Mouse (Mus musculus): ENCODE measurements around the gene Zyg11a. TPM values are rescaled to one million over a fixed set of nuclear protein-coding genes. Genes with fewer than 3 reads are reported as not detected.
"Not testable (repeated sequence)": the region's sequence is repeated elsewhere in the genome, so short reads cannot be mapped to it uniquely, and the experiment has no call there.

Zyg11a gene
- polyA plus RNA-seq, 1 experiment from 2014 or later = not detected

DNA sequence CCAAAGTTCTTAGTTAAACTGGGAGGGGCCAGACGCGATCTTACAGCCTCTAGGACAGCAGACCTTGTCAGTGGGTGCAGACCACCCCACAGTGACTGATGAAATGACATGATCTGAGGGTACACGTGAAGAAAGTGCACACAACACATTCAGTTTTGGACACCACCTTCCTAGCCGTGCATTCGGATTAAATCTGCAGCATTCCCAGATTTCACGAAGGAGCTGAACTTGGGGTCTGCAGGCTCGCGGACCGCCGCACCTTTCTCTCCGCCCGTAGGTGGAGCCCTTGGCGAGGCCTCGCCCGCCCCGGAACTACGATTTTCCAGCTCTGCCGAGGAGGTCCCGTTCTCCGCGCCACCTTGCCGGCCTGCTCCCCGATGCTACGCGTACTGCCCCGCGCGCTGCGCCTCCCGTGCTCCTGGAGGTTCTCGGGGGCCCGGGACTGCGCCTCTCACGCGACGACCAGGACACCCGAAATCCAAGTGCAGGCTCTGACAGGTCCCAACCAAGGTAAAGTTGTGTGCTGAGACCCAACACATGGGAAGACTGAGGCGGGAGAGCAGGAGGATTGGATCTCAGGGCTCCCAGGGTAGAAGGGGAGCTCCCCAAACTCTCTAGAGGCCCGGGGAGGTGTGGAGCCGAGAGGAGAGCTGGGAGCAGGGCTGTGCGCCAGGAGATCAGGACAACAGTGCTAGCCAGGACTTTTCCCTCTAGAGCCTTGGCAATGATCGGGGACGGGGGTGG lies 52.5 kb downstream of the Zyg11a start, which contains the start of gene Echdc2:
Echdc2 (plus strand) TSS at position 286 of the 744 bp plus-strand sequence.
- H3K4me1 ChIP-seq (ENCODE audit: control insufficient read depth, insufficient read depth, low read length) = no peaks in the 10 kb centered on the region; the same call in 1 of the 2 replicates
- no peaks in the 10 kb centered on the region for H3K36me3 ChIP-seq (ENCODE audit: control insufficient read depth, insufficient read depth, low read length)
- peak; percentile 79 for DNase-seq
- peak within 1 kb of the TSS; percentile 93 for H3K4me2 ChIP-seq (ENCODE audit: low read length)
- ATAC-seq (ENCODE audit: low FRiP score, low TSS enrichment) = no peak
- peaks cover 5% of the 10 kb centered on the region; the same call in 1 of the 2 replicates for H3K27me3 ChIP-seq (ENCODE audit: control insufficient read depth, insufficient read depth, low read length)
- H3K9me3 ChIP-seq (ENCODE audit: control insufficient read depth, low read length) = no peaks in the 10 kb centered on the region
- H3K4me3 ChIP-seq (replicated peaks; ENCODE audit: low read depth, low read length) = peak within 1 kb of the TSS; percentile 55
- WGBS = 1% methylated on average over 43 of the region's 43 CpGs
- no peak within 1 kb of the TSS for H3K27ac ChIP-seq (replicated peaks; ENCODE audit: low read depth, low read length)
- peak within 1 kb of the TSS; percentile 65 for H3K9ac ChIP-seq (replicated peaks; ENCODE audit: low read length)

DNA sequence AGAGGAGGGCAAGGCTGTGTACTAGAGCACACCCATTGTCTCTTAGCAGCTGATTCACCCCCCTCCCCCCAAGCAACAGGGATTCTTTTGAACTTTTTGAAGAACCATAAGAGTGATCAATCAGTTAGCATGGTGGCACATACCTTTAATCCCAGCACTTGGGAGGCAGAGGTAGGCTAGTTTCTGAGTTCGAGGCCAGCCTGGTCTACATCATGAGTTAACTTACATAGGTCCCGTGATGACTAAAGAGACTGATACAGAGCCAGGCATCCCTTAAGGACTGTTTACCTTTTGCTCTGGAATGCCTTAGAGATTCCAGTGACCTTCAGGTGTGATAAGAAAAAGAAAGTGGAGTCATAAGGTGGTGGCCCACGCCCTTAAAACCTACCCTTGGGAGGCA lies 54.6 kb downstream of the Zyg11a start:
- ATAC-seq (ENCODE audit: low FRiP score, low TSS enrichment) = no peak
- Histone ChIP-seq H3K9ac (replicated peaks; ENCODE audit: low read length) (no peak overlapping the region), H3K4me3 (replicated peaks; ENCODE audit: low read depth, low read length) (no peak overlapping the region), H3K27me3 (ENCODE audit: control insufficient read depth, insufficient read depth, low read length) (peaks cover 5% of the 10 kb centered on the region; the same call in 1 of the 2 replicates), H3K36me3 (ENCODE audit: control insufficient read depth, insufficient read depth, low read length) (no peaks in the 10 kb centered on the region), H3K4me1 (ENCODE audit: control insufficient read depth, insufficient read depth, low read length) (no peaks in the 10 kb centered on the region; the same call in 1 of the 2 replicates), H3K4me2 (ENCODE audit: low read length) (no peak overlapping the region), H3K9me3 (ENCODE audit: control insufficient read depth, low read length) (no peaks in the 10 kb centered on the region), H3K27ac (replicated peaks; ENCODE audit: low read depth, low read length) (no peak overlapping the region)
- 91% methylated on average over 3 of the region's 3 CpGs for WGBS
- no peak for DNase-seq

DNA sequence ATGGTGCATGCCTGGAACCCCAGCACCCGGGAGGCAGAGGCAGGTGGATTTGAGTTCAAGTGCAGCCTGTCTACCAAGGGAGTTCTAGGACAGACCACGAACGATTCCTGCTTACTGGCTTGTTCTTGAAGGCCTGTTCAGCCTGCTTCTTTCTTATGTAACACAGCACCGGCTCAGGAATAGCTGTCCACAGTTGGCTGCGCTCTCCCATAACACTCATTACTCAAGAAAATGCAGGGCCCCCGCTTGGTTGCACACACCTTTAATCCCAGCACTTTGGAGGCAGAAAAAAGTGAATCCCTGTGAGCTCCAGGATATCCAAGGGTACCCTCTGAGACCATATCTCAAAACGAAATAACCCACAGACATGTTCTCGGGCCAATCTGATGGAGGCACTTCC lies 55.9 kb downstream of the Zyg11a start:
- no peak overlapping the region for H3K9ac ChIP-seq (replicated peaks; ENCODE audit: low read length)
- H3K27me3 ChIP-seq (ENCODE audit: control insufficient read depth, insufficient read depth, low read length) = peaks cover 5% of the 10 kb centered on the region; the same call in 1 of the 2 replicates
- H3K4me1 ChIP-seq (ENCODE audit: control insufficient read depth, insufficient read depth, low read length) = no peaks in the 10 kb centered on the region; the same call in 1 of the 2 replicates
- H3K36me3 ChIP-seq (ENCODE audit: control insufficient read depth, insufficient read depth, low read length) = no peaks in the 10 kb centered on the region
- H3K9me3 ChIP-seq (ENCODE audit: control insufficient read depth, low read length) = 0 out of 2 replicates have a peak, but pooled peaks cover under 1% of the 10 kb centered on the region
- no peak for ATAC-seq (ENCODE audit: low FRiP score, low TSS enrichment)
- no peak overlapping the region for H3K27ac ChIP-seq (replicated peaks; ENCODE audit: low read depth, low read length)
- no peak for DNase-seq
- H3K4me2 ChIP-seq (ENCODE audit: low read length) = no peak overlapping the region
- 91% methylated on average over 8 of the region's 8 CpGs for WGBS
- H3K4me3 ChIP-seq (replicated peaks; ENCODE audit: low read depth, low read length) = no peak overlapping the region

DNA sequence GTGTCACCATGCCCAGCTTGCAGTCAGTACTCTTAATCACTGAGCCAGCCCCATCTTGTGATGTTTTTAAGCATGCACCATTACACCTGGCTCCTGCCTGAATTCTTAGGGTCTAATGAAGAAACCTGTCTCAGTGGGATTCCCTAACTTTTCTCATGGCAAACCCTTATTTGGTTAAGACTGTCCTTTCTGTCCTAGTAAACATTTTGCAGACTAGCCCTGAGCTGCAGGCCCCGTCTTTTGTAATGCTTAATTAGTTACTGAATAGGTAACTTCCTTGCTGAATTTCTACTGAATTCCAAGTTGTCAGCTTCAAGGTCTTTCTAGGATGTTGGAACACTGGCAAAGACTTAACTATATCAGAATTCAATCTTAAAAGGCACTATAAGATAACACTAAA lies 62.7 kb downstream of the Zyg11a start:
- H3K4me3 ChIP-seq (replicated peaks; ENCODE audit: low read depth, low read length); H3K4me2 ChIP-seq (ENCODE audit: low read length); H3K9me3 ChIP-seq (ENCODE audit: control insufficient read depth, low read length); H3K36me3 ChIP-seq (ENCODE audit: control insufficient read depth, insufficient read depth, low read length); H3K9ac ChIP-seq (replicated peaks; ENCODE audit: low read length); H3K27ac ChIP-seq (replicated peaks; ENCODE audit: low read depth, low read length); H3K4me1 ChIP-seq (ENCODE audit: control insufficient read depth, insufficient read depth, low read length); ATAC-seq (ENCODE audit: low FRiP score, low TSS enrichment); H3K27me3 ChIP-seq (ENCODE audit: control insufficient read depth, insufficient read depth, low read length); DNase-seq: not testable (repeated sequence)
- 89% methylated on average over 1 of the region's 1 CpGs for WGBS

DNA sequence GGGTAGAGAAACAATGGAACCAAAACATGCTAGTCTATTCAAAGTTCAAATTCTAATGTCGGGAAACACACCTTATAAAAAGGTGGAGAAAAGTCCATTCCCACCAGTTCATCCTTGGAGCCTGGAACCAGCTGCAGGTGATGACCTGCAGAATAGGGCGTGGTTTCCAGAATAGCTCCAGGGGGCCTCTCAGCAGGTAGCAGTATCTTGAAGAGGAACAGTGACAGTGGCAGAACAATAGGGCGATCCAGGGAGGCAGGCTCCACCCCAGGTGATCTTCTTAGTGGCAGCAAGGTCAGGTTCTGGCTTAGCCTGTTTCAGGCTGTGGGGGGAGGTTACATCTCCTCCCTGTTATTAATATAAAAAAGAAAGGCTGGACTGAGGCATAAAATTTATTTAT lies 72.3 kb downstream of the Zyg11a start:
- not testable (repeated sequence) for H3K9ac ChIP-seq (replicated peaks; ENCODE audit: low read length); ATAC-seq (ENCODE audit: low FRiP score, low TSS enrichment); DNase-seq; H3K27me3 ChIP-seq (ENCODE audit: control insufficient read depth, insufficient read depth, low read length); H3K9me3 ChIP-seq (ENCODE audit: control insufficient read depth, low read length); H3K27ac ChIP-seq (replicated peaks; ENCODE audit: low read depth, low read length); H3K4me1 ChIP-seq (ENCODE audit: control insufficient read depth, insufficient read depth, low read length); H3K4me2 ChIP-seq (ENCODE audit: low read length); H3K4me3 ChIP-seq (replicated peaks; ENCODE audit: low read depth, low read length); H3K36me3 ChIP-seq (ENCODE audit: control insufficient read depth, insufficient read depth, low read length)
- 31% methylated on average over 3 of the region's 3 CpGs for WGBS

DNA sequence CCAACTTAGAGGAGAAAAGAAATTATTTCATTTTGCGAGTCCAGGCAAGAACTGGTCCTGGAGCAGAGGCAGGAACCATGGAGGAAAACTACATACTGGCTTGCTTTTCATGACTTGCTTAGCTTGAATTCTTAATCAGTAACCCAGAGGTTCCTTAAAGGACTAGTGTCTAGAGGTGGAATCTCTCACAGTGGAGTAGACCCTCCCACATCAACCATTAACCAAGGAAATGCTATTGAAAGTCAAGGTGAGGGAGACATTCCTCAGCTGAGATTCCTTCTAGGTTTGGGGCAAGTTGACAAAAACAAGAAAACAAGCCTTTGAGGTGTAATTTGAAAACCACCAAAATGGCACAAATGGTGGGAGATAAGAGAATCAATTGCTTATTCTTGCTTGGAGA lies 73.0 kb downstream of the Zyg11a start, which contains the start of gene Scp2:
Scp2 (minus strand) TSS at position 119 of the 400 bp plus-strand sequence.
- 86% methylated on average over 1 of the region's 1 CpGs for WGBS
- H3K4me1 ChIP-seq (ENCODE audit: control insufficient read depth, insufficient read depth, low read length) = no peaks in the 10 kb centered on the region
- no peak for ATAC-seq (ENCODE audit: low FRiP score, low TSS enrichment)

DNA sequence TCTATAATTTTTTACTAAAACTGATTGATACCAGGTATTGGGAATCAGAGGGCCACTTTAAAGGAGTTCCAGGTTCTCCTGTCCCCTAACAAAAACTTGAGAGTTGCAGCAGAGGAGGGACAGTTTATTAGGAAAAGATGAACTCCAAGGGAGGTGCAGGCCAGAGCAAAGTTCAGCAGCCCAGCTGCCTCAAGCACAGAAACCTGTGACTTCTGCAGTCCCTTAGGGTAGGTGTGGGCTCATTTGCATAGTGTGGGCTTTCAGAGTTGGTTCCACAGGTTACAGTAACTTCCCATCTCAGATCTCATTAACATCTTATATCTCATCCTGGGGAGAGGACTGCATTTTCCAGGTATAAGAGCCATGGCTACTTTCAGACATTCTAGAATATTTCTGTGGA lies 74.1 kb downstream of the Zyg11a start:
- Histone ChIP-seq H3K4me1 (ENCODE audit: control insufficient read depth, insufficient read depth, low read length) (no peaks in the 10 kb centered on the region), H3K4me3 (replicated peaks; ENCODE audit: low read depth, low read length) (no peak overlapping the region), H3K27ac (replicated peaks; ENCODE audit: low read depth, low read length) (no peak overlapping the region), H3K27me3 (ENCODE audit: control insufficient read depth, insufficient read depth, low read length) (no peaks in the 10 kb centered on the region), H3K9me3 (ENCODE audit: control insufficient read depth, low read length) (no peaks in the 10 kb centered on the region), H3K4me2 (ENCODE audit: low read length) (no peak overlapping the region), H3K36me3 (ENCODE audit: control insufficient read depth, insufficient read depth, low read length) (no peaks in the 10 kb centered on the region), H3K9ac (replicated peaks; ENCODE audit: low read length) (no peak overlapping the region)
- ATAC-seq (ENCODE audit: low FRiP score, low TSS enrichment) (no peak), DNase-seq (no peak)

More for the DNA sequence above, 73.0 kb downstream of the Zyg11a start, which contains the start of gene Scp2:
- Histone ChIP-seq H3K27me3 (ENCODE audit: control insufficient read depth, insufficient read depth, low read length) (no peaks in the 10 kb centered on the region), H3K36me3 (ENCODE audit: control insufficient read depth, insufficient read depth, low read length) (no peaks in the 10 kb centered on the region), H3K4me3 (replicated peaks; ENCODE audit: low read depth, low read length) (no peak within 1 kb of the TSS), H3K4me2 (ENCODE audit: low read length) (no peak within 1 kb of the TSS), H3K9ac (replicated peaks; ENCODE audit: low read length) (no peak within 1 kb of the TSS), H3K9me3 (ENCODE audit: control insufficient read depth, low read length) (no peaks in the 10 kb centered on the region), H3K27ac (replicated peaks; ENCODE audit: low read depth, low read length) (no peak within 1 kb of the TSS)
- no peak for DNase-seq

DNA sequence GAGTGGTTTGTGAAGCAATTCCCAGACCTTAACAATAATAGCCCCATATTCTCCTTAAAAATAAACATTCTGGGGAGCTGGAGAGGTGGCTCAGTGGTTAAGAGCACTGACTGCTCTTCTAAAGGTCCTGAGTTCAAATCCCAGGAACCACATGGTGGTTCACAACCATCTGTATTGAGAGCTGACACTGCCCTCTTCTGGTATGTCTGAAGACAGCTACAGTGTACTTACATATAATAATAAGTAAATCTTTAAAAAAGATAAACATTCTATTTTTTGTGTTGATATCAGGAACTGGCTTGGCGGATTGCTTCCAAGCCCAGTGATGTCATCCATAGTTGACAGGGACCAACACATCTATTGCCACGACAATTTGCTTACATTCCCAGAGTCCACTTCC lies 74.7 kb downstream of the Zyg11a start:
- not testable (repeated sequence) for H3K4me1 ChIP-seq (ENCODE audit: control insufficient read depth, insufficient read depth, low read length); H3K36me3 ChIP-seq (ENCODE audit: control insufficient read depth, insufficient read depth, low read length); H3K4me3 ChIP-seq (replicated peaks; ENCODE audit: low read depth, low read length); H3K9ac ChIP-seq (replicated peaks; ENCODE audit: low read length); H3K9me3 ChIP-seq (ENCODE audit: control insufficient read depth, low read length); DNase-seq; H3K27me3 ChIP-seq (ENCODE audit: control insufficient read depth, insufficient read depth, low read length); H3K4me2 ChIP-seq (ENCODE audit: low read length); ATAC-seq (ENCODE audit: low FRiP score, low TSS enrichment); H3K27ac ChIP-seq (replicated peaks; ENCODE audit: low read depth, low read length)
- whole genome bisulfite sequencing = 92% methylated on average over 2 of the region's 2 CpGs

DNA sequence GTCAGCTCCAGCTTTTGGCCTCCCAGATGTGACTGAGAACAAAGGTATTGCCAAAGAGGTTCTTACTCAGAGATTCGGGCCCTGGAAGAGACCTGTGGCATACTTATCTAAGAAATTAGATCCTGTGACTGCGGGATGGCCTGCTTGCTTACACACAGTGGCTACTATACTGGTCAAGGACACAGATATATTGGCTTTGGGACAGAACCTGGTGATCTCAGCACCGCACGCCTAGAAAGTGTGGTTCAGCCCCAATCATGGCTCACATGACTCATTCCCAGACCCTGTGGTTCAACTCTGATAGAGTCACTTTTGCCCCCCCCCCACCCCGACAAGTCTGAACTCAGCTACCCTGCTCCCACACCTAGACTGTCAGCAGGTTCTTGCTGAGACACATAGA lies 80.9 kb downstream of the Zyg11a start:
- no peak for ATAC-seq (ENCODE audit: low FRiP score, low TSS enrichment)

More for the DNA sequence above, 80.9 kb downstream of the Zyg11a start:
- Histone ChIP-seq H3K4me2 (ENCODE audit: low read length) (no peak overlapping the region), H3K27ac (replicated peaks; ENCODE audit: low read depth, low read length) (no peak overlapping the region), H3K27me3 (ENCODE audit: control insufficient read depth, insufficient read depth, low read length) (no peaks in the 10 kb centered on the region), H3K9ac (replicated peaks; ENCODE audit: low read length) (no peak overlapping the region), H3K36me3 (ENCODE audit: control insufficient read depth, insufficient read depth, low read length) (no peaks in the 10 kb centered on the region), H3K4me3 (replicated peaks; ENCODE audit: low read depth, low read length) (no peak overlapping the region), H3K4me1 (ENCODE audit: control insufficient read depth, insufficient read depth, low read length) (no peaks in the 10 kb centered on the region), H3K9me3 (ENCODE audit: control insufficient read depth, low read length) (no peaks in the 10 kb centered on the region)
- 86% methylated on average over 5 of the region's 5 CpGs for WGBS
- DNase-seq = no peak
